Mouse (Mus musculus) adipocyte (in vitro differentiated cells): ENCODE results near the gene Lelp1.
A peak's percentile ranks its signal among the peaks of the same experiment; 100 is the strongest.

Source experiments
- DNase-seq: peaks from one replicate; pipeline ENCODE4 v3.0.0-alpha.2; 2016; ENCODE audit warnings: low spot score

Lelp1 gene

GRCm38 (mm10) chr3:92142644-92143043 lies at the start of gene Lelp1:
Gene Lelp1 (minus strand): TSS chr3:92142744.
- no peak for DNase-seq

DNA sequence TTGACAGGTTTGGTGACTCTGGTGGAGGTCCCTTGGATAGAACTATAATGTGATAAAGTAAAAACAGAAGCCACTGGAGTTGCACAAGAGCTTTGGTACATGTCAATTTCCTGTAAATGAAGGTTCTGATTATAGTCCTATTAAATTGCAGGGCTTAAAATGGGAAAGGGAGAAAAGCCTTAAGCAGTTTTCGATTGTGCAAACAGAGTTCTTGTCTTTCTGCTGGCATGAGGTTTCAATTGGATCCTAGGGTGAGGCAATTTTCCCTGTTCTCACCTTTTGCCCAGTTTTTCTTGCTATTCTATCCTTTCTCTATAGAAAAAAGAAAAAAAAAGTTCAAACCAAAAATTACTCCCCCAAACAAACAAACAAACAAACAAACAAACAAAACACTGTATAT lies 34.3 kb upstream of the Lelp1 start:
- peak; percentile 59 for DNase-seq

- no peak for DNase-seq
Observed at GRCm38 (mm10) chr3:92169847-92170246, 27.3 kb upstream of the Lelp1 start.

GRCm38 (mm10) chr3:92153322-92153721 lies 10.8 kb upstream of the Lelp1 start:
- peak; percentile 76 for DNase-seq

DNA sequence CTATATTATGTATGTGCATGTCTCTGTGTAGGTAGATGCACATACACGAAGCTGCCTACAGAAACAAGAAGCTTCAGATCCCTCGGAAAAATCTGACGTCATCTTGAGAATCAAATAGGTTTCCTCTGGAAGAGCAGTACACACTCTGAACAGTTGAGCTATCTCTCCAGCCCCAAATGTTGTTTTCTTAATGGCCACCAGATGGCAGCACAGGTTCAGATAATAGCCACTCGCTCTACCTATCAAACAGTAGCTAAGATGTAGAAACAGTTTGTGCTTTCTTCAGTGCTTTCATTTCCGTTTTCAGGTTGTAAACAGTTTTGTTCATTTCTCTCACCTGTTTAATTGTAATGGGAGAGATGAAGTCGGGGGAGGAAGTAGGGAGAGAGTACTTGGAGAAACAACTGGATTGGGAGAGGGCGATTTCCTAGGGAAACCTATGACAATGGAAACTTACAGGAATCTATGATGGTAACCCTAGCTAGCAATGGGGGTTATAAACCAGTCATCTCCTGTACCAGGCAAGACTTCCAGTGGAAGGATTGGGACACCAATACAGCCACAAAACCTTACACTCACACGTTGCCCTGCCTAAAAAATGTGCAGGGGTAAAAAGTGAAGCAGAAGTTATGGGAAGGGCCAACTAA lies 8.2 kb upstream of the Lelp1 start:
- peak; percentile 82 for DNase-seq

- no peak for DNase-seq
Observed at GRCm38 (mm10) chr3:92147913-92148312, 5.4 kb upstream of the Lelp1 start.

GRCm38 (mm10) chr3:92147420-92147819 lies 4.9 kb upstream of the Lelp1 start:
- no peak for DNase-seq

DNA sequence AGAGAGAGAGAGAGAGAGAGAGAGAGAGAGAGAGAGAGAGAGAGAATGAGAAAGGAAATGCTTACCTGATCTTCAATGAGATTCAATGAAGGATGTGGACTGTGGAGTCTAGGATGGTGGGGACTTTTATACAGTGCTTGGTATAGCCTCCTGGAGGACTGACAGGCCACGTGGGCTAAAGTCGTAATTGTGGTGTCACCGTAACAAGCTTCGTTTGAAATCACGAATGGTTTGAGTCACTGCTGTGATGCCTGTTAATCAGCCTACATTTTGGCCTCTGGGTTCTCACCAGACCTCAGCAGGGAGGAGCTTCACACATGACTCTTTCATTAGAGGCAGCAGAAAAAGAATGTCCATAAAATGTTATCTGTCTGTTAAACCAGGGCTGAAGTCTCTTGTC lies 18.7 kb downstream of the Lelp1 start, which contains the start of gene Prr9:
Prr9 (minus strand) TSS at position 101 of the 400 bp plus-strand sequence.
- no peak for DNase-seq

- DNase-seq, result peak; percentile 5
Observed at GRCm38 (mm10) chr3:92120902-92121301, 21.6 kb downstream of the Lelp1 start.

DNA sequence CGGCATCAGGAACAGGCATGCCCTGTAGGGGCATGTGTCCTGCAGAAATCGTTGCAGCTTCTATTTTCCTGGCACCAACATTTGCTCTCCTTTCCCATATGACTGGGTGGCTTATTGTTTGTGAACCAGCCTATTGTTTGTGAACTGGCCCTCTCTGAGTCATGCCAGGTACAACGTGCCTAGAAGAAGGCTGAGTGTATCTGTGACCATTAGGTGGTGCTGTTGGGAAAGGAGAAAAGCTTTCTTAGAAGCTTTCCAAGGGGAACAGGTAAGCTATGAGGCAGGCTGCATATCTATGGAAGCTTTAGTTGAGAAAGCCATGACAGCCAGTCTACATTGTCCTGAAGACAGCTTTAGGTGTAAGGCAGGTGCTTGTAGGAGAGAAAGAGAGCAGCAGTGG lies 24.6 kb downstream of the Lelp1 start:
- DNase-seq, result no peak

DNA sequence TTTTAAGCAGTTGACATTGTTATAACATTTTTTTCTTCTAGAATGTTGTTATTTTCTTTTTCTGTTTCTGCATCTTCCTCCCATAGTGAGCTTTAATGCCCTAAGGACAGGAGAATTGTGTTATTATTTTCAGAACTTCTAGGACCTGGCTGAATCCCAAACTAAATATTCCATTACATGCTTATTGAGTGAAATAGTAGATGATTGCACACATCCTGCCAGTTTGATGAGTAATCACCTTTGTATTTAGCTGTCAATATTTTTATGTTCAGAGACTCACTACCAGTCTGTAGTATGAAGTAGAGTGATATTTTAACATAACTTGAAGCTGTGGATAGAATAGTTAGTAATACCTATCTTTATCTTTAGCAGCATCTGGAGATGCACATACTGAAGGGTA lies 31.0 kb downstream of the Lelp1 start:
- peak; percentile 10 for DNase-seq

DNA sequence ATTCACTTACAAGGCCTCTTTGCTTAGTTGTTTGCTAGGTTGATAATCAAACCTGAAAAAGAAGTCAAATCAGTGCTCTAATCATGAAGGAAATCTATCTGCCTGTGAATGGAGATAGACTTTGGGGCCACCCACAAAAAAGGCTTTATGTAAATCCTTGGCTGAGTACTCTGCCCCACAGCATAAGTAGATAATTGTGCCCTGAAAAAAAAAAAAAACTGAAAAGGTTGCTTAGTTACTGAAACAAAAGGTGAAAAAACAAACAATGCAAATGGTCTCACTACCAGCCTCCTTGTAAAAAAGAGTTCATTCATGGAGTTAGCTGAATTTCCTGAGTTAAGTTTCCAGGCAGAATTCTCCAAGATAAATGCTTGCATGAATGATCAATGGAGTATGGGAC lies 31.8 kb downstream of the Lelp1 start:
- no peak for DNase-seq

DNA sequence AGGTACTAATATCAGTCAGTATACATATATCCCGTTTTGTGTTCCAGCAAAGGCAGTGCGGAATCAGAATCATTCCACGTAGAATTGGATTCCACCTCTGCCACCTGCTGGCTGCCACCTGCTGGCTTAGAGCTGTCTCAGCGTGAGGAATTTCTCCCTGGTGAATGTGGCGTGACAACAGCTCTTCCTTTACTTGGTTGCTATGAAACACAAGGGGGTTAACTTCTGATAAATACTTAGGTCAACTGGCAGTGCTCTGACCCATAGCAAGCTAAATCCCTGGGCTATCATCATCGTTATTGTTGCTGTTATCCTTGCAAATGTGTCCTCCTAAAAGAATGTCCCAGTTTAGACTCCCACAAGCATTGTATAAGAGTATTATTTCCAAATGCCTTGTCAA lies 36.0 kb downstream of the Lelp1 start:
- no peak for DNase-seq
